Mouse (Mus musculus): Measurements from ENCODE around the gene Olfr624.

Gene Olfr624

DNA sequence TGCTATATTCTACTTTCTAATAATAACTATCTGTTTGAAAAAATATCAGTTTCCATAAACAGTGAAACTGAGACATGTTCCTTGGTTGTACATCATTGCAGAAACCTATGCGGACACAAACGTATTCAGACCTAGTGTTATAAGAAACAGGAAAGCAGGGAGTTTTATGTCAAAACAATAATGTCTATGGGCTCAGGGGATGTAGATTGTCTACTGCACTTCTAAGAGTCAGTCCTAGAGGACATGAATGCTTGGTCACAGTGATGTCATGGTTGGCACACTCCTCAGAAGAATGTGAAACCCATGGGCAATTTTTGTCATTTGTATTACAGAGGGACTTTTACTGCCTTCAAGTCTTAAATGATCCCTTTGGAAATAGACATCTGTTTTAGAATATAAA, at the start of gene Olfr624:
Gene Olfr624 (minus strand): TSS at position 101 of the 400 bp plus-strand sequence.
- no peak for DNase-seq (ENCODE audit: inconsistent age in 2 of 2, low spot score in 1 of 2)

DNA sequence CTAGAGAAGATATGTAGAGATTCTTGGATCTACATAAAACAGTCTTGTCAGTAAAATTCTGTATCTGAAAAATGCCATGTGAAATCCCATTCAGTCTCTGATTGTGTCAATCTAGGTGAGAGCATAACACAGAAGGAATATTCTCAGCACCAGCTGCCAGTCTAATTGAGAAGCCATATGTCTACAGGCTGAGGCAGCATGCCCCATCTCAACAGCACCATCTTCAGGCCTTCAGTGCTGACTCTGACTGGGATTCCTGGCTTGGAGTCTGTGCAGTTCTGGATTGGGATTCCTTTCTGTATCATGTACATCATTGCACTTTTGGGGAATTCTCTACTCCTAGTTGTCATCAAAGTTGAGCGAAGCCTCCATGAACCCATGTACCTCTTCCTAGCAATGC, 45.4 kb upstream of the Olfr624 start:
- DNase-seq (ENCODE audit: inconsistent age in 2 of 2, low spot score in 1 of 2), result peak in 1 of 2 experiments; percentile 30

DNA sequence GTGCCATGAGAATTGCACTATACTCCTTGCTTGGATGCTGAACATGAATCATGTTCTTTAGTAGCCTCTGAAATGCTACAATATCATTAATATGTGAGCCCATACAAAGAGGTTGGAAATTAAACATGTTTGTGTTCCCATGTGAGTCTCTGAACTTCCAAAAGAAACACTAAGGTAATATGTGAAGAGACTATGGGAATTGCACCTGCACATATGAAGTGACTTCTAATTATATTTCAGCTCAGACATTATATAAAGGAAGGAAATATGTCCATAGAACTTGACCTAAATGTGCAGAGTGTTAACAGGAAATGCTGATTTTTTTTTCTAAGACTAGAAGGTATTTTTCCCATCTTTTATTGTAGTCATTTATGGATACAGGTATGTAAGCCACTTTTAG, 43.4 kb upstream of the Olfr624 start, which contains the start of gene Olfr243:
Gene Olfr243 (plus strand): TSS at position 301 of the 400 bp plus-strand sequence.
- no peak for DNase-seq (ENCODE audit: inconsistent age in 2 of 2, low spot score in 1 of 2)

GRCm38 (mm10) chr7:103712024-103712423, 41.0 kb upstream of the Olfr624 start:
- DNase-seq (ENCODE audit: inconsistent age in 2 of 2, low spot score in 1 of 2), result peak in 1 of 2 experiments; percentile 23

- no peak for DNase-seq (ENCODE audit: inconsistent age in 2 of 2, low spot score in 1 of 2)
Observed at GRCm38 (mm10) chr7:103699469-103699868, 28.5 kb upstream of the Olfr624 start.

DNA sequence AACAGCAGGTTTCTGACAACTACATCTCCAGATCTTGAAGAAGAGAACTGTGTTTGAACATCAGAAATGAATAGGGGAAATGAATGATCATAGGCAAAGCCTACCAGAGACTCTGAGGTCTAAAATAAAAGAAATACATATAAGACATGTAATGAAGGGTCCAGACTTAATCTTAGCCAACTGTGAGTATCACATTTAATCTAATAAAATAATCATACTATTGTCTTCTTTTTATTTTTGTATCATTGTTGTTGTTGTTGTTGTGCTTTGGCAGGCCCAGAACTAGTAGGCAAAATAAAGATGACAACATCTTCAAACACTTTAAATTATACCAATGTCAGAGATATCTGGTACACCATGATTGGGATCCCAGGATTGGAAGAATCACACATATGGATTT, 11.4 kb upstream of the Olfr624 start, which contains the start of gene Olfr625-ps1:
Gene Olfr625-ps1 (plus strand): TSS at position 301 of the 400 bp plus-strand sequence.
- no peak for DNase-seq (ENCODE audit: inconsistent age in 2 of 2, low spot score in 1 of 2)

DNA sequence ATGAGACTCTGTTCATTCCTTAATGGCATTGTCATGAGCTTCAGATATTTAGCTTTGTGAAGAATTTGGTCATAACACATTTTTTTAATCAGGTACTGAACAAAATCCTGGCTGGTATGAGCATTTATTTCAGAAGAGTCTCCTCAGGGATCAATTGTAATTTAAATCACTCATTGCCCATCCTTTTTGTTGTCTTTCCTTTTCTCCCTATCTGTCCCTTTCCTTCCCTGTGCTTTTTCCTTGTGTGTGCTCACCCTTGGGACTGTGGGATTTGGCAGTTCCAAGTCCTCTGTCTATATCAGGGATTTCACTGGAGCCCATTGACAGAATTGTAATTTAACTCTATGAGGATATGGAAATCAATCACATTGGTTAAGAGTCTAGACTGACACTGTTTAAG, 7.4 kb downstream of the Olfr624 start, which contains the start of gene Olfr623:
Gene Olfr623 (minus strand): TSS at position 101 of the 400 bp plus-strand sequence.
- no peak for DNase-seq (ENCODE audit: inconsistent age in 2 of 2, low spot score in 1 of 2)

GRCm38 (mm10) chr7:103644070-103644469, 26.9 kb downstream of the Olfr624 start:
- DNase-seq (ENCODE audit: inconsistent age in 2 of 2, low spot score in 1 of 2), result no peak

- DNase-seq (ENCODE audit: inconsistent age in 2 of 2, low spot score in 1 of 2), result no peak
Observed at GRCm38 (mm10) chr7:103642602-103643001, 28.4 kb downstream of the Olfr624 start, which contains the start of gene Olfr622. Olfr622 (minus strand) TSS chr7:103642702.

GRCm38 (mm10) chr7:103636795-103637194, 34.2 kb downstream of the Olfr624 start:
- DNase-seq (ENCODE audit: inconsistent age in 2 of 2, low spot score in 1 of 2), result no peak

Data from adrenal gland, adult (tissue).